Mouse (Mus musculus) embryonic fibroblast, embryonic 13.5 days (primary cell): ENCODE measurements at regions not wholly inside any gene's neighbourhood (a gene's known extent, or its start where the extent isn't known, plus 50 kb on each side); places are given as distances from the start of the nearest gene placed in this dataset.

Source experiments
- CTCF ChIP-seq: IDR thresholded peaks from 2 replicates; pipeline ENCODE4 v1.5.1; 2011; ENCODE audit warnings: mild to moderate bottlenecking, control low read depth, low read length, moderate library complexity, borderline replicate concordance; ENCODE audit not compliant: insufficient read depth
- POLR2A ChIP-seq: IDR thresholded peaks from 2 replicates; pipeline ENCODE4 v1.6.1; 2011; ENCODE audit warnings: low read depth, mild to moderate bottlenecking, control low read depth, low read length, moderate library complexity

GRCm38 (mm10) chr9:113299900-113300299, 408.2 kb downstream of the Pdcd6ip start:
- TF ChIP-seq CTCF = no peak
- TF ChIP-seq POLR2A = no peak
